Mouse (Mus musculus) kidney, embryonic 14.5 days (tissue): ENCODE results near the gene Ppp1r1b. TPM values are rescaled to one million over a fixed set of nuclear protein-coding genes. Genes with fewer than 3 reads are reported as not detected.

Experiments used
- ATAC-seq: fragments of 200-750 bp; cut with Nextera tagmentation; 2 replicates; pipeline ENCODE4 v1.8.0; 2017; ENCODE audit warnings: moderate number of reproducible peaks, mild to moderate bottlenecking, moderate TSS enrichment, moderate library complexity; ENCODE audit not compliant: low FRiP score, low TSS enrichment
- H3K27ac ChIP-seq: fragments of 300-500 bp; sonication (generic); 2 replicates; pipeline ENCODE4 v1.5.1; 2014; ENCODE audit warnings: low read depth, mild to moderate bottlenecking, low read length, moderate library complexity, mixed read lengths
- H3K27me3 ChIP-seq: fragments of 300-500 bp; sonication (generic); 2 replicates; pipeline ENCODE4 v1.6.1; 2014; ENCODE audit warnings: mild to moderate bottlenecking, low read length; ENCODE audit not compliant: control insufficient read depth, insufficient read depth
- H3K36me3 ChIP-seq: fragments of 300-500 bp; sonication (generic); 2 replicates; pipeline ENCODE4 v1.6.1; 2014; ENCODE audit warnings: low read length, mixed read lengths; ENCODE audit not compliant: control insufficient read depth, insufficient read depth
- H3K4me1 ChIP-seq: fragments of 300-500 bp; sonication (generic); 2 replicates; pipeline ENCODE4 v1.6.1; 2014; ENCODE audit warnings: low read length, mixed read lengths; ENCODE audit not compliant: control insufficient read depth, insufficient read depth
- H3K4me2 ChIP-seq: fragments of 300-500 bp; sonication (generic); replicated peaks from 2 replicates; pipeline ENCODE4 v1.6.1; 2014; ENCODE audit warnings: low read depth, mild to moderate bottlenecking, low read length
- H3K4me3 ChIP-seq: fragments of 300-500 bp; sonication (generic); 2 replicates; pipeline ENCODE4 v1.5.1; 2014; ENCODE audit warnings: mild to moderate bottlenecking, low read length
- H3K9ac ChIP-seq: fragments of 300-500 bp; sonication (generic); 2 replicates; pipeline ENCODE4 v1.6.1; 2014; ENCODE audit warnings: low read depth, mild to moderate bottlenecking, low read length, moderate library complexity
- H3K9me3 ChIP-seq: fragments of 300-500 bp; sonication (generic); 2 replicates; pipeline ENCODE4 v1.6.1; 2016; ENCODE audit warnings: low read length; ENCODE audit not compliant: control insufficient read depth
- WGBS: fragments of 180-500 bp; shearing (Covaris S2); extraction: QIAGEN DNeasy Blood & Tissue Kit; methylation state at CpG from one replicate; pipeline ENCODE4 v1.1.7; 2014; 5-methylcytosine and 5-hydroxymethylcytosine counted together
- polyA plus RNA-seq: library from polyadenylated mRNA; unstranded; fragments of >200 nt; fragmentation: Nextera tagmentation; extraction: Ambion mirVana; gene quantifications from 2 replicates; pipeline ENCODE4 v1.2.1, GENCODE M21; 2014

Ppp1r1b gene
- polyA plus RNA-seq, 1 experiment from 2014 or later: 1.7 TPM

GRCm38 (mm10) chr11:98320381-98320780, 27.8 kb upstream of the Ppp1r1b start:
- Histone ChIP-seq H3K4me1 (no peaks in the 10 kb centered on the region), H3K27ac (no peak overlapping the region), H3K9ac (no peak overlapping the region), H3K9me3 (no peaks in the 10 kb centered on the region), H3K36me3 (no peaks in the 10 kb centered on the region), H3K4me2 (no peak overlapping the region), H3K4me3 (no peak overlapping the region), H3K27me3 (peaks cover 99% of the 10 kb centered on the region)
- 7% methylated on average over 12 of the region's 12 CpGs for WGBS
- ATAC-seq: no peak

GRCm38 (mm10) chr11:98320806-98321676, 27.2 kb upstream of the Ppp1r1b start:
- no peaks in the 10 kb centered on the region for H3K4me1 ChIP-seq
- no peak for ATAC-seq
- no peak overlapping the region for H3K27ac ChIP-seq
- H3K4me3 ChIP-seq: no peak overlapping the region
- H3K27me3 ChIP-seq: peaks cover 99% of the 10 kb centered on the region
- H3K36me3 ChIP-seq: no peaks in the 10 kb centered on the region
- WGBS: 1% methylated on average over 30 of the region's 30 CpGs
- no peak overlapping the region for H3K9ac ChIP-seq
- H3K9me3 ChIP-seq: no peaks in the 10 kb centered on the region
- no peak overlapping the region for H3K4me2 ChIP-seq

GRCm38 (mm10) chr11:98321677-98322003, 26.6 kb upstream of the Ppp1r1b start:
- no peaks in the 10 kb centered on the region for H3K36me3 ChIP-seq
- H3K27ac ChIP-seq: no peak overlapping the region
- H3K4me3 ChIP-seq: no peak overlapping the region
- H3K4me2 ChIP-seq: no peak overlapping the region
- no peaks in the 10 kb centered on the region for H3K9me3 ChIP-seq
- 2% methylated on average over 5 of the region's 5 CpGs for WGBS
- ATAC-seq: no peak
- H3K4me1 ChIP-seq: no peaks in the 10 kb centered on the region
- H3K27me3 ChIP-seq: peaks cover 99% of the 10 kb centered on the region
- H3K9ac ChIP-seq: no peak overlapping the region

GRCm38 (mm10) chr11:98322159-98322558, 26.0 kb upstream of the Ppp1r1b start:
- 8% methylated on average over 1 of the region's 1 CpGs for WGBS
- Histone ChIP-seq H3K9me3 (no peaks in the 10 kb centered on the region), H3K4me3 (no peak overlapping the region), H3K4me1 (peaks cover 2% of the 10 kb centered on the region; the same call in 1 of the 2 replicates), H3K36me3 (no peaks in the 10 kb centered on the region), H3K27me3 (peaks cover 99% of the 10 kb centered on the region), H3K4me2 (no peak overlapping the region), H3K9ac (no peak overlapping the region), H3K27ac (no peak overlapping the region)
- no peak for ATAC-seq

- H3K4me2 ChIP-seq: no peak overlapping the region
- no peak overlapping the region for H3K4me3 ChIP-seq
- H3K9me3 ChIP-seq: no peaks in the 10 kb centered on the region
- H3K36me3 ChIP-seq: no peaks in the 10 kb centered on the region
- no peak for ATAC-seq
- no peak overlapping the region for H3K9ac ChIP-seq
- H3K27me3 ChIP-seq: peaks cover 100% of the 10 kb centered on the region
- H3K4me1 ChIP-seq: peaks cover 10% of the 10 kb centered on the region
- 2% methylated on average over 10 of the region's 10 CpGs for WGBS
- no peak overlapping the region for H3K27ac ChIP-seq
Measured at GRCm38 (mm10) chr11:98323136-98323866, 24.9 kb upstream of the Ppp1r1b start.

GRCm38 (mm10) chr11:98323933-98324332, 24.3 kb upstream of the Ppp1r1b start:
- peaks cover 100% of the 10 kb centered on the region for H3K27me3 ChIP-seq
- H3K36me3 ChIP-seq: no peaks in the 10 kb centered on the region
- H3K4me3 ChIP-seq: no peak overlapping the region
- no peak overlapping the region for H3K4me2 ChIP-seq
- no peak overlapping the region for H3K9ac ChIP-seq
- ATAC-seq: no peak
- WGBS: under 1% methylated on average over 9 of the region's 9 CpGs
- H3K27ac ChIP-seq: no peak overlapping the region
- no peaks in the 10 kb centered on the region for H3K9me3 ChIP-seq
- peaks cover 15% of the 10 kb centered on the region for H3K4me1 ChIP-seq

GRCm38 (mm10) chr11:98325191-98325820, 22.9 kb upstream of the Ppp1r1b start:
- no peak overlapping the region for H3K27ac ChIP-seq
- WGBS: 4% methylated on average over 14 of the region's 14 CpGs
- no peaks in the 10 kb centered on the region for H3K9me3 ChIP-seq
- peaks cover 15% of the 10 kb centered on the region for H3K4me1 ChIP-seq
- H3K4me3 ChIP-seq: no peak overlapping the region
- H3K36me3 ChIP-seq: no peaks in the 10 kb centered on the region
- no peak overlapping the region for H3K9ac ChIP-seq
- ATAC-seq: no peak
- H3K27me3 ChIP-seq: peaks cover 100% of the 10 kb centered on the region
- H3K4me2 ChIP-seq: no peak overlapping the region

- Histone ChIP-seq H3K9ac (no peak overlapping the region), H3K36me3 (no peaks in the 10 kb centered on the region), H3K4me3 (no peak overlapping the region), H3K4me1 (peaks cover 15% of the 10 kb centered on the region), H3K4me2 (no peak overlapping the region), H3K9me3 (no peaks in the 10 kb centered on the region), H3K27ac (no peak overlapping the region), H3K27me3 (peaks cover 100% of the 10 kb centered on the region)
- WGBS: 0% methylated on average over 17 of the region's 22 CpGs
- ATAC-seq: no peak
Measured at GRCm38 (mm10) chr11:98325821-98326218, 22.4 kb upstream of the Ppp1r1b start.

GRCm38 (mm10) chr11:98326741-98327135, 21.5 kb upstream of the Ppp1r1b start:
- WGBS: under 1% methylated on average over 19 of the region's 19 CpGs
- ATAC-seq: no peak
- no peak overlapping the region for H3K4me2 ChIP-seq

More at GRCm38 (mm10) chr11:98326741-98327135, 21.5 kb upstream of the Ppp1r1b start:
- H3K9ac ChIP-seq: no peak overlapping the region
- peaks cover 15% of the 10 kb centered on the region for H3K4me1 ChIP-seq
- H3K36me3 ChIP-seq: no peaks in the 10 kb centered on the region
- H3K4me3 ChIP-seq: no peak overlapping the region
- no peak overlapping the region for H3K27ac ChIP-seq
- H3K27me3 ChIP-seq: peaks cover 99% of the 10 kb centered on the region
- H3K9me3 ChIP-seq: no peaks in the 10 kb centered on the region
